Mouse (Mus musculus) erythroblast, embryonic 14.5 days (primary cell): ENCODE measurements around the gene Anapc11.

Experiments used
- GATA1 ChIP-seq: IDR thresholded peaks from 2 replicates; pipeline ENCODE4 v1.6.1; 2012; ENCODE audit warnings: low read length, inconsistent platforms, mixed read lengths
- TAL1 ChIP-seq: IDR thresholded peaks from 3 replicates; pipeline ENCODE4 v1.6.1; 2012; ENCODE audit warnings: low read length, inconsistent platforms, mixed read lengths

GRCm38 (mm10) chr11:120632559-120633519 lies 34.6 kb downstream of the Anapc11 start:
- no peak for TF ChIP-seq TAL1
- no peak for TF ChIP-seq GATA1
